Mouse (Mus musculus): ENCODE measurements at regions not wholly inside any gene's neighbourhood (a gene's known extent, or its start where the extent isn't known, plus 50 kb on each side); places are given as distances from the start of the nearest gene placed in this dataset.

DNA sequence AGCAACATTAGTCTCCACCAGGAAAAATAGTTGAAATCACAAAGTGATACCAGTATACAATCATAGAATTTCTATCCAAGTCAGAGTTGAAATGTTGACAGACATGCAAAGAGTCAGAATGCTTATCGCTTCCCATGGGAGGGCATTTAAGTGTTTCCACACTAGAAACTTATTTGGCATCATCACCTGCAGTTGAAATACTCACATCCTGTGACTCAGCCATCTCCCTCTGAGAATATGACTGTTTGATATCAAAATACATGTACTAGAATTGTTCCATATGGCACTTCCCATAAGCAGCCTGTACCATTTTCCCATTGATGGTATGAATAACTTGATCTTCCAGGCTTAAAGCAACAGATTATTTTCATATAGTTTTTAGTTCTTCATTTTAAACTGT is 2314.1 kb upstream of the Gm7489 start:
- H3K4me1 ChIP-seq: peaks cover 6% of the 10 kb centered on the region

DNA sequence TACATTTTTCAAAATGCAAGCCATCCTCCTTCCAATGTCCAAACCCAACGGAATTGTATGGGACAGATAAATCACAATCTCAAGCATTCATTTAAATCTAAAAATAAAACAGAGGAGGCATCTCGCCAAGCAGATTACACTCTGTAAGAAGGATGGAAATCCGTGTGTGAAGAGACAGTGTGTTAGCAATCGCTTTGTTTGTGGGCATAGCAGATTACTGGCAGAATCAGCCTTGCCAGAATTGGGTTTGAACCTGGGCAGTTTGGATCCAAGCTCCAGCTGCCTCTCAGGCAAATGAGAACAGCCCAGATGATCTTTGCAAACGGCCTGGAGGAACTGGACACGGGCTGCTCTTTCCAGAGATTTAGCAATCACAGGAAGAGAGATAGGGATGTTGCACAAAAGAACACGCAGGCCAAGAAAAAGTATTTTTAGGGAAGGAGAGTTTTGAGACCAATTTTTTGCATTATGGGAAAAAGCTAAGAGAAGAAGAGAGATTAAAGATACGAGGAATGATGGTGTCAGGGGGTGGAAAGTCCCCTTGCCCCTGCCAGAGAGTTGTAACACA is 2310.1 kb upstream of the Gm7489 start:
- H3K4me3 ChIP-seq (replicated peaks): no peak overlapping the region
- peaks cover 3% of the 10 kb centered on the region for H3K4me1 ChIP-seq
- no peaks in the 10 kb centered on the region for H3K27me3 ChIP-seq (replicated peaks)
- no peaks in the 10 kb centered on the region for H3K36me3 ChIP-seq (replicated peaks; ENCODE audit: low read length)
- H3K9me3 ChIP-seq: no peaks in the 10 kb centered on the region
- no peak for TF ChIP-seq FLI1 (IDR thresholded peaks at IDR 0.05; ENCODE audit: low read length)
- no peak for TF ChIP-seq GATA1 (IDR thresholded peaks at IDR 0.05; ENCODE audit: borderline replicate concordance, low read length)

More for the DNA sequence above, 2314.1 kb upstream of the Gm7489 start:
- Histone ChIP-seq H3K4me3 (replicated peaks) (no peak overlapping the region), H3K36me3 (replicated peaks; ENCODE audit: low read length) (no peaks in the 10 kb centered on the region), H3K9me3 (no peaks in the 10 kb centered on the region), H3K27me3 (replicated peaks) (no peaks in the 10 kb centered on the region)
- no peak for TF ChIP-seq FLI1 (IDR thresholded peaks at IDR 0.05; ENCODE audit: low read length)
- TF ChIP-seq GATA1 (IDR thresholded peaks at IDR 0.05; ENCODE audit: borderline replicate concordance, low read length): no peak

DNA sequence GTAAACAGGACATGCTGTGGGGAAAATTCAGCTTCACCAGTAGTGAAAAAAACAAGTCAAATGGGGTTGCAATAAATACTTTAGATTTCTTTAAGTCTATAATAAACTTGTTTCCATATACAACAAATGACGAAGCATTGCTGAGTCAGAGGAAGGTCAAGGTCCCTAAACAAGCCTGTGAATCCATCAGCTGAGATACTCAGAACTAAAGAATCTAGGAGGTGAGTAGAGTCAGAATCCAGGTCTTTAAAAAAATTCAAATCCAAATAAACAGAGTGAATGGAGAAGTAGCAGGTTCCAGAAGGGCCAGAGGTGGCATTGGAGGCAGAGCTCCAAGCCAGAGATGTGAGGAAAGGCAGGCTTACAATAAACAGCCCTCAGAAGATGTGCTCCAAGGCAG is 2301.1 kb upstream of the Gm7489 start:
- no peak for TF ChIP-seq FLI1 (IDR thresholded peaks at IDR 0.05; ENCODE audit: low read length)
- no peak for TF ChIP-seq GATA1 (IDR thresholded peaks at IDR 0.05; ENCODE audit: borderline replicate concordance, low read length)
- no peaks in the 10 kb centered on the region for H3K9me3 ChIP-seq
- H3K4me1 ChIP-seq: no peaks in the 10 kb centered on the region
- peaks cover 1% of the 10 kb centered on the region for H3K27me3 ChIP-seq (replicated peaks)
- H3K4me3 ChIP-seq (replicated peaks): no peak overlapping the region
- no peaks in the 10 kb centered on the region for H3K36me3 ChIP-seq (replicated peaks; ENCODE audit: low read length)

DNA sequence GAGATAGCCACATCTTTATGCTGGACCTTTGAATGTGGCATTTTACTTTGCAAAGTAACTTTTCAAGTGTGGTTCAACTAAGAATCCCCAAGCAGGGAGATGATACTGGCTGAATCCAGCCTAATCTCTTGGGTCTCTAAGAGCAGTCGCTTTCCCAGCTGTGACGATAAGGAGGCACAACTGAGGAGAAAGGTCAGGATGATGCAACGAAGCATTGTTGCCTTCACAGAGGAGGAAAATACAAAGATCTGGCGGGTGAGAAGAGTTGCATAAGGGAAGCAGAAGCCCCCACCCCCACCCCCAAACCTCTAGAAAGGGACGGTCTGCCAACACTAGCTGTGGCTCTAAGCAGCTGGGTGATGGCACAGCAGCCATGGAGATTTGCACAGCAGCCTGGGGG is 2298.6 kb upstream of the Gm7489 start:
- H3K9me3 ChIP-seq: no peaks in the 10 kb centered on the region
- H3K4me3 ChIP-seq (replicated peaks): no peak overlapping the region
- TF ChIP-seq FLI1 (IDR thresholded peaks at IDR 0.05; ENCODE audit: low read length) (no peak), GATA1 (IDR thresholded peaks at IDR 0.05; ENCODE audit: borderline replicate concordance, low read length) (no peak)
- H3K36me3 ChIP-seq (replicated peaks; ENCODE audit: low read length): no peaks in the 10 kb centered on the region
- H3K4me1 ChIP-seq: no peaks in the 10 kb centered on the region
- peaks cover 9% of the 10 kb centered on the region for H3K27me3 ChIP-seq (replicated peaks)

DNA sequence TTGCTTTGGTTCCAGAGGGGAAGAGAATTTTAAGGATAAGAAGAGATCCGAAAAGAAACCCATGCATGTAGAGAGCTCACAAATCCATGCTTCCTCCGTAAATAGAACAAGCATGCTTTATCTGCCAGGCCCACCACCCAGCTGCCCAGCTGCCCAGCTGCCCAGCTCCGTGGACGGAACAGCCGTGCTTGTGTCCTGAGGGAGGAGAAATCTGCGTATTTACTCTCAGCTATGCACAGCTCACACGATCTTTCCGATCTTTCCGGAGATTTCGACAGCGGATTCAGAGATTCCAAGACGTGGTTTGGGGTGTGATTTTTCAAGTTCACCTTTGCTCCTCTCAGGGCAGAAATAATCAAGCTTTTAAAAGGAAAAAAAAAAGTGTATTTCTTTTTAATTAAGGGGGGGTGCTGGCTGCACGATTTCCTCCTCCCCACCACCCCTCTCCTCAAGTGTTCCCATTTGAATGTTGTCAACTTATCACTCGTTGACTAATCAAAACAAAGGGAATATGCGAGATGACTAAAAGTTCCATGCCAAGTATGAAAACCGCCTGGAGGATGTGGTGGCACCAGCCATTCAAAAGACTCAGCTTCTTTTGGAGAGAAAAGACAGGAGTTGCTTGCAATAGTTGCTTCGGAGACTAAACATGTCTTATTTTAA is 2293.2 kb upstream of the Gm7489 start:
- peaks cover 13% of the 10 kb centered on the region for H3K4me1 ChIP-seq
- TF ChIP-seq GATA1 (IDR thresholded peaks at IDR 0.05; ENCODE audit: borderline replicate concordance, low read length) (no peak), FLI1 (IDR thresholded peaks at IDR 0.05; ENCODE audit: low read length) (no peak)
- H3K27me3 ChIP-seq (replicated peaks): peaks cover 11% of the 10 kb centered on the region

DNA sequence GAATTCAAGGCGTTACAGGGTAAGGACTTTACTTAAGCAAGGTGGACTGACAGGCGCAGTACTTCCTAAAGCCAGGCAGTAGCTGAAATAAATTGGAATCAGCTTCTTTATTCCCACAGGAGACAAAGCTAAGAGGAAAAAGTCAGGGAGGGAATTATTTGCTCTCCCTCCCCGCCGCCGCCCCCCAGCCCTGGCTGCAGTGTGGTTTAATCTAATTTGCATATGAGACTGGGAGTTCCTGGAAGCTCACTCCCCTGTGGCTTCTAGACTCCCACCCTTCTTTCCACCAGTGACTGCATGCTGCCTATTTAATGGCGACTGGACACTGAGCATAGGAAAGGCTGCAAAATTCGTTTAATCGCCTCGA is 2292.7 kb upstream of the Gm7489 start:
- Histone ChIP-seq H3K36me3 (replicated peaks; ENCODE audit: low read length) (no peaks in the 10 kb centered on the region), H3K4me1 (peaks cover 18% of the 10 kb centered on the region), H3K27me3 (replicated peaks) (peaks cover 11% of the 10 kb centered on the region), H3K9me3 (no peaks in the 10 kb centered on the region), H3K4me3 (replicated peaks) (no peak overlapping the region)
- TF ChIP-seq GATA1 (IDR thresholded peaks at IDR 0.05; ENCODE audit: borderline replicate concordance, low read length): no peak
- no peak for TF ChIP-seq FLI1 (IDR thresholded peaks at IDR 0.05; ENCODE audit: low read length)

More for the DNA sequence above, 2293.2 kb upstream of the Gm7489 start:
- H3K4me3 ChIP-seq (replicated peaks): no peak overlapping the region
- no peaks in the 10 kb centered on the region for H3K9me3 ChIP-seq
- H3K36me3 ChIP-seq (replicated peaks; ENCODE audit: low read length): no peaks in the 10 kb centered on the region

DNA sequence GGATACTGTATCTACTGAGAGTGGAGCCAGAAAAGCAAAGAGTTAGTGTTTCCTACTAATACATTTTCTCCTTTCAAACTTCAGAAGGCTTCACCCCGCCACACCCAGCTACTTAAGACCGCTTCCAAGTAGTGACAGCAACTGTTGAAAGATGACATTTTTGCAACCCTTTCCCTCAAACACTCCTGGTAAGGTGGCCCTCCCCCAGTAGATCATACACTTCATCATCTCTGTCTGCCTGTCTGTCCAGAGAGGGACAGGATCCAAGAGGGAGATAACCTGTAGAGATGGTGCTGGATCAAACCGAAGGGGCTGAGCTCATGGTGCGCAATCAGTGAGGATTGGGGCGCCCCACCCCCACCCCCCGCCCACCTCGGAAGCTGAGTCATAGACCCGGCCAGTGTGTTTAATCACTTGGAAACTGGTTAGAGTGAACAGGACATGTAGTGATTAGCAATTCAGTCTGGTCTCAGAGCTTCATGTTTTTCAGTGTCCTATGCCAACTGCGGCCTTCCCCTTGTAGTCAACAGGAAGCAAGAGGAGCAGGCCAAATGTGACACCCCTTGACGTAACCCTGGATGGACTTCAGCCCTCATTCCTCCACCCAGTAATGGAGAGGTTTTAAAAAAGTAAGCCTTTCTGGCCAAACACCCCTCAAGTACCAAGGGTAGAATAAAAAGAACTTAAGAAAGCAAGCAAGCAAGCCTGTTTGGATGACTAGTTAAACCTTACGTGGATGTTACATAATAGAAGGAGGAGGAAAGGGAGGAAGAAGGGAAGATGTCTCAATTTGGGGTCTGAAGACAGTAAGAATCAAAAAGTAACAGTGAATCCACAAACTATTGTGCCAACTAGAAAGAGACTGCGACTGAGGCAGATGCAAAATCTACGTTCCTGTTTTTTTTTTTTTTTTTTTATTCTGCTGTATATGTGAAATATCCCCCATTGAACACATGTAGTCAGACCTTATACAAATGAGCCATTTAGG is 2291.9 kb upstream of the Gm7489 start:
- peaks cover 11% of the 10 kb centered on the region for H3K27me3 ChIP-seq (replicated peaks)
- no peaks in the 10 kb centered on the region for H3K9me3 ChIP-seq
- TF ChIP-seq GATA1 (IDR thresholded peaks at IDR 0.05; ENCODE audit: borderline replicate concordance, low read length) (no peak), FLI1 (IDR thresholded peaks at IDR 0.05; ENCODE audit: low read length) (no peak)
- H3K36me3 ChIP-seq (replicated peaks; ENCODE audit: low read length): no peaks in the 10 kb centered on the region
- H3K4me3 ChIP-seq (replicated peaks): no peak overlapping the region
- peaks cover 26% of the 10 kb centered on the region for H3K4me1 ChIP-seq

DNA sequence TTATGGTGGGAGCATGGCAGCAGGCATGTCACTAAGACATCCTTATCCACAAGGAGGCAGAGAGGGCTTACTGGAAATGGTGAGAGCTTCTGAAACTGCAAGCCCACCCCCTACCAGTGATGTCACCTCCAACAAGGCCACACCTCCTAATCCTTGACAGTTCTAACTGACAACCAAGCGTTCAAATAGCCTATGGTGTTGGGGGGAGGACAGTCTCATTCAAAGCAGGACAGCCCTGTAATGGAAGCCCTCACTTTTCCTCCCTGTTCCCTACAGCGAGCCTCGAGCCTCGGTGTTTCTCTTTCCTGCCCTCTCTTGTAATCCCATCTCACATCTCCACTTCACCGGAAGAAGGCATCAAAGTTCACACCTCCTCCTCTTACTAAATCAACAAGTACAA is 2290.6 kb upstream of the Gm7489 start:
- H3K27me3 ChIP-seq (replicated peaks): peaks cover 11% of the 10 kb centered on the region
- no peaks in the 10 kb centered on the region for H3K9me3 ChIP-seq
- peaks cover 27% of the 10 kb centered on the region for H3K4me1 ChIP-seq
- H3K36me3 ChIP-seq (replicated peaks; ENCODE audit: low read length): no peaks in the 10 kb centered on the region
- TF ChIP-seq GATA1 (IDR thresholded peaks at IDR 0.05; ENCODE audit: borderline replicate concordance, low read length): no peak
- no peak for TF ChIP-seq FLI1 (IDR thresholded peaks at IDR 0.05; ENCODE audit: low read length)
- H3K4me3 ChIP-seq (replicated peaks): no peak overlapping the region

DNA sequence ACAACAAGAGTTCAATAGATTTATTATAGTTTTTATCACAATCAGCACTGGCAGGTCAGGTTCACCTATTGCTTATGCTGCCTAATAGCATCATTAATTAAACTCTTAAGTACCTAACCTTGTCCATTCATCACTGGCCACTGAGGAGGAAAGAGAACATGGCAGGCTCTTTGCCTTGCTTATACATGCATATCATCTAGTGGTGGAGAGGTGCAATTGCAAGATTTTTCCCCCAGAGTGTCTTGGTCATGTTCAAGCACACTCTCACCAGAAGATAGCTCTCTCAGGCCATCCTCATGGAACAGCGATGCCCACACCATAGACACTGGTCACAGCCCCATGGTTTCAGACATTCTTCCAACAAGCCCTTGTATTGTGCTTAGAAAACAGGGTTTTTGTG is 2289.1 kb upstream of the Gm7489 start:
- Histone ChIP-seq H3K36me3 (replicated peaks; ENCODE audit: low read length) (no peaks in the 10 kb centered on the region), H3K27me3 (replicated peaks) (peaks cover 4% of the 10 kb centered on the region), H3K9me3 (no peaks in the 10 kb centered on the region), H3K4me1 (peaks cover 27% of the 10 kb centered on the region), H3K4me3 (replicated peaks) (no peak overlapping the region)
- no peak for TF ChIP-seq GATA1 (IDR thresholded peaks at IDR 0.05; ENCODE audit: borderline replicate concordance, low read length)
- no peak for TF ChIP-seq FLI1 (IDR thresholded peaks at IDR 0.05; ENCODE audit: low read length)

DNA sequence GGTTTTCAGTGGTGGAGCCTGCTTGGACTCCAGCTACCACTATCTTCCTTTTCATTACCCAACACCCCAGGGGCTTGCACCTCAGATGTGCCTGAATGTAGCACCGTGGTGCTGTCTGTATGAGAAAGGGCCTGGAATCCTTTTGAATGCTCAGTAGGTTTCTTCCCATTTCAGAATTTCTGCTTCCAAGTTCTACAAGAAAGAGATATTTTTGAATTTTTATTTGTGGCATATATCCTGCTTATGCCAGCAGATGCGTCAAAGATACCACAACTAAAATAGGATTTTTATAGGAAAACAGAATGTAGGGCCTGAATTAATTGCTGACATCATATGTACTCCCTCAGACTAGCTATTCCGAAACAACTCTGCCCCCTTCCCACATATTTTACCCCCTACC is 2286.9 kb upstream of the Gm7489 start:
- no peak overlapping the region for H3K4me3 ChIP-seq (replicated peaks)
- no peaks in the 10 kb centered on the region for H3K36me3 ChIP-seq (replicated peaks; ENCODE audit: low read length)
- no peaks in the 10 kb centered on the region for H3K9me3 ChIP-seq
- no peaks in the 10 kb centered on the region for H3K27me3 ChIP-seq (replicated peaks)
- no peak for TF ChIP-seq GATA1 (IDR thresholded peaks at IDR 0.05; ENCODE audit: borderline replicate concordance, low read length)
- no peak for TF ChIP-seq FLI1 (IDR thresholded peaks at IDR 0.05; ENCODE audit: low read length)
- H3K4me1 ChIP-seq: peaks cover 22% of the 10 kb centered on the region

Data from megakaryocyte, embryonic 14.5 days (primary cell).